Mouse (Mus musculus) thymus, adult 2 months (tissue): ENCODE measurements around the gene Rnase12. TPM values are rescaled to one million over a fixed set of nuclear protein-coding genes. Genes with fewer than 3 reads are reported as not detected.
A peak's percentile ranks its signal among the peaks of the same experiment; 100 is the strongest.
"Not testable (repeated sequence)": the region's sequence is repeated elsewhere in the genome, so short reads cannot be mapped to it uniquely, and the experiment has no call there.

Experiments used
- DNase-seq: peaks from one replicate; pipeline ENCODE4 v3.0.0; 2021
- H3K27ac ChIP-seq: fragments of 200-500 bp; 2 replicates; pipeline ENCODE4 v1.5.1; 2012; ENCODE audit warnings: low read length, control low read depth; ENCODE audit not compliant: control insufficient read depth, insufficient read depth
- H3K27me3 ChIP-seq: fragments of 200-500 bp; 2 replicates; pipeline ENCODE4 v1.6.1; 2012; ENCODE audit warnings: mild to moderate bottlenecking, low read length, moderate library complexity, mixed read lengths; ENCODE audit not compliant: control insufficient read depth, insufficient read depth
- H3K36me3 ChIP-seq: fragments of 200-500 bp; 2 replicates; pipeline ENCODE4 v1.6.1; 2012; ENCODE audit warnings: mild to moderate bottlenecking, low read length, moderate library complexity; ENCODE audit not compliant: control insufficient read depth, insufficient read depth
- H3K4me1 ChIP-seq: fragments of 200-500 bp; replicated peaks from 2 replicates; pipeline ENCODE4 v1.6.1; 2012; ENCODE audit warnings: low read length; ENCODE audit not compliant: control insufficient read depth, insufficient read depth
- H3K4me3 ChIP-seq: fragments of 200-500 bp; 2 replicates; pipeline ENCODE4 v1.5.1; 2012; ENCODE audit warnings: mild to moderate bottlenecking, low read length, control low read depth, moderate library complexity; ENCODE audit not compliant: control insufficient read depth, insufficient read depth
- CTCF ChIP-seq: fragments of 200-500 bp; IDR thresholded peaks from 2 replicates; pipeline ENCODE4 v1.5.1; 2012; ENCODE audit warnings: mild to moderate bottlenecking, control low read depth, low read length, moderate library complexity, borderline replicate concordance; ENCODE audit not compliant: control insufficient read depth, poor library complexity, insufficient read depth; ENCODE audit errors: extremely low read depth
- POLR2A ChIP-seq: fragments of 200-500 bp; IDR thresholded peaks from 2 replicates; pipeline ENCODE4 v1.6.1; 2012; ENCODE audit warnings: mild to moderate bottlenecking, low read length, control low read depth, moderate library complexity; ENCODE audit not compliant: control insufficient read depth, poor library complexity, insufficient read depth; ENCODE audit errors: extremely low read depth
- WGBS: fragments of 180-500 bp; shearing (Covaris S2); methylation state at CpG from one replicate; pipeline ENCODE4 v1.1.7; 2018; 5-methylcytosine and 5-hydroxymethylcytosine counted together
- polyA plus RNA-seq: library from polyadenylated mRNA; depleted of rRNA; stranded (reverse); fragments of >200 nt; gene quantifications from 2 replicates; pipeline ENCODE4 v1.2.3, GENCODE M21; 2012

The Rnase12 gene
- polyA plus RNA-seq, 1 experiment = 0.49 TPM

GRCm38 (mm10) chr14:51023457-51023856, 34.0 kb downstream of the Rnase12 start:
- 95% methylated on average over 4 of the region's 4 CpGs for WGBS
- Histone ChIP-seq H3K27me3 (no peaks in the 10 kb centered on the region), H3K27ac (no peak overlapping the region), H3K36me3 (no peaks in the 10 kb centered on the region), H3K4me1 (no peaks in the 10 kb centered on the region), H3K4me3 (no peak overlapping the region)
- TF ChIP-seq POLR2A = no peak
- no peak for TF ChIP-seq CTCF
- no peak for DNase-seq

- TF ChIP-seq POLR2A (no peak), CTCF (no peak)
- 90% methylated on average over 3 of the region's 3 CpGs for WGBS
- Histone ChIP-seq H3K27ac (no peak overlapping the region), H3K36me3 (no peaks in the 10 kb centered on the region), H3K4me1 (no peaks in the 10 kb centered on the region), H3K27me3 (no peaks in the 10 kb centered on the region), H3K4me3 (no peak overlapping the region)
- DNase-seq = no peak
Observed at GRCm38 (mm10) chr14:51017256-51017655, 40.2 kb downstream of the Rnase12 start.

- Histone ChIP-seq H3K27me3 (no peaks in the 10 kb centered on the region), H3K4me1 (no peaks in the 10 kb centered on the region), H3K4me3 (no peak overlapping the region), H3K36me3 (no peaks in the 10 kb centered on the region), H3K27ac (no peak overlapping the region)
- TF ChIP-seq CTCF (no peak), POLR2A (no peak)
- no peak for DNase-seq
Observed at GRCm38 (mm10) chr14:51015780-51016179, 41.7 kb downstream of the Rnase12 start.

GRCm38 (mm10) chr14:51014724-51015123, 42.7 kb downstream of the Rnase12 start:
- DNase-seq, H3K27ac ChIP-seq, H3K36me3 ChIP-seq, H3K4me1 ChIP-seq, H3K4me3 ChIP-seq, H3K27me3 ChIP-seq: not testable (repeated sequence)
- WGBS = 95% methylated on average over 3 of the region's 3 CpGs

GRCm38 (mm10) chr14:51009572-51009971, 47.9 kb downstream of the Rnase12 start:
- no peaks in the 10 kb centered on the region for H3K36me3 ChIP-seq
- no peaks in the 10 kb centered on the region; the same call in 1 of the 2 replicates for H3K4me1 ChIP-seq
- no peak overlapping the region for H3K27ac ChIP-seq
- 95% methylated on average over 6 of the region's 6 CpGs for WGBS
- no peak overlapping the region for H3K4me3 ChIP-seq
- TF ChIP-seq CTCF = no peak
- TF ChIP-seq POLR2A = no peak
- DNase-seq = no peak
- no peaks in the 10 kb centered on the region for H3K27me3 ChIP-seq

GRCm38 (mm10) chr14:51008781-51009180, 48.7 kb downstream of the Rnase12 start:
- TF ChIP-seq POLR2A = no peak
- no peak for TF ChIP-seq CTCF
- no peaks in the 10 kb centered on the region for H3K27me3 ChIP-seq
- WGBS = 79% methylated on average over 4 of the region's 4 CpGs
- no peaks in the 10 kb centered on the region; the same call in 1 of the 2 replicates for H3K4me1 ChIP-seq
- H3K36me3 ChIP-seq = no peaks in the 10 kb centered on the region
- no peak overlapping the region for H3K27ac ChIP-seq
- no peak for DNase-seq
- no peak overlapping the region for H3K4me3 ChIP-seq

- H3K27me3 ChIP-seq = no peaks in the 10 kb centered on the region
- no peaks in the 10 kb centered on the region; the same call in 1 of the 2 replicates for H3K4me1 ChIP-seq
- H3K27ac ChIP-seq = peak overlapping the region; percentile 13; the same call in 1 of the 2 replicates
- no peak overlapping the region for H3K4me3 ChIP-seq
- WGBS = 52% methylated on average over 13 of the region's 13 CpGs
- TF ChIP-seq CTCF (no peak), POLR2A (no peak)
- DNase-seq = no peak
- H3K36me3 ChIP-seq = no peaks in the 10 kb centered on the region
Observed at GRCm38 (mm10) chr14:51007914-51008713, 49.3 kb downstream of the Rnase12 start.
